Mouse (Mus musculus): ENCODE measurements around the gene Pigl.

- TF ChIP-seq CTCF (IDR thresholded peaks at IDR 0.05; ENCODE audit: extremely low read depth, insufficient read length, insufficient replicate concordance, low read depth, low read length) = no peak
- TF ChIP-seq POLR2A (IDR thresholded peaks at IDR 0.05; ENCODE audit: low read depth, low read length) = no peak
These were observed 54.3 kb downstream of the Pigl start for GRCm38 (mm10) chr11:62512529-62513080.
